Mouse (Mus musculus) lung, postnatal 36 days (tissue): ENCODE measurements around the gene Itgbl1.

Experiments used
- DNase-seq: peaks from one replicate; pipeline ENCODE4 v3.0.0; 2022; ENCODE audit warnings: mixed read lengths

Gene Itgbl1

DNA sequence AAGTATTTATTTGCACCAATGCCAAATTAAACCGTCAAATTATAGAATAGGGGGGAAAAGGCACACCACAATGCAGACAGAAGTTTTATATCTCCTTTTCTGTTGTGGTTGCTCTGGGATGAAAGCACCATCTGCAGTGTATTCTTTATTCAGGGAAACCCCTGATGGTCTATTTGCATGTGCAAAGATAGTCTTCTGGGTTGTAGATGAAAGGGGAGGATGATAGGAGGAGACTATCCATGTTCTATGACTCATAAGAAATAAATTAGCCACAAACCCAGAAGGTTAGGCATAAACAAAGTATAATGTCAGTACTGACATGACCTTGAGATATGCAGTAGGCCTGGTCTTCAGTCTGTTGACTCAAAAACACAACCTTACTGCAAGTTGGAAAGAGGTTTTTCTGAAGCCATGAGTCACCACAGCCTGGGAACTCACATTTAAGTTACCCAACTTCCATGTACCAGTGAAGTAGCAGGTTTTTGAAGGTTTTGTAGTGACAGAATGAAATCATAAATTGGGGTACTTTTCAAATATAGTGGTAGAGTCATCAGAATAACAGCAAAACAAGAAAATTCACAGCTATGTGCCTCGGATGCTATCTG, 330.9 kb downstream of the Itgbl1 start:
- DNase-seq = no peak
